Mouse (Mus musculus) embryonic fibroblast, embryonic 13.5 days (primary cell): ENCODE measurements around the gene Rnf223. TPM values are rescaled to one million over a fixed set of nuclear protein-coding genes. Genes with fewer than 3 reads are reported as not detected.

Experiments used
- H3K27ac ChIP-seq: 2 replicates; pipeline ENCODE4 v1.5.1; 2012; ENCODE audit warnings: low read length, control low read depth, inconsistent platforms; ENCODE audit not compliant: insufficient read depth
- H3K4me1 ChIP-seq: 2 replicates; pipeline ENCODE4 v1.6.1; 2011; ENCODE audit warnings: low read length; ENCODE audit not compliant: control insufficient read depth, insufficient read depth
- H3K4me3 ChIP-seq: 2 replicates; pipeline ENCODE4 v1.5.1; 2011; ENCODE audit warnings: mild to moderate bottlenecking, control low read depth, low read length; ENCODE audit not compliant: insufficient read depth
- CTCF ChIP-seq: IDR thresholded peaks from 2 replicates; pipeline ENCODE4 v1.5.1; 2011; ENCODE audit warnings: mild to moderate bottlenecking, control low read depth, low read length, moderate library complexity, borderline replicate concordance; ENCODE audit not compliant: insufficient read depth
- POLR2A ChIP-seq: IDR thresholded peaks from 2 replicates; pipeline ENCODE4 v1.6.1; 2011; ENCODE audit warnings: low read depth, mild to moderate bottlenecking, control low read depth, low read length, moderate library complexity
- polyA plus RNA-seq: library from polyadenylated mRNA; stranded (reverse); fragments of >200 nt; gene quantifications from 2 replicates; pipeline ENCODE4 v1.2.4, GENCODE M21; 2011; ENCODE audit warnings: low read depth; ENCODE audit not compliant: missing spikeins, insufficient read length

Gene Rnf223
- polyA plus RNA-seq, 1 experiment = not detected

GRCm38 (mm10) chr4:156097770-156098366, 32.4 kb upstream of the Rnf223 start:
- H3K27ac ChIP-seq = no peak overlapping the region
- H3K4me3 ChIP-seq = no peak overlapping the region
- no peak for TF ChIP-seq POLR2A
- TF ChIP-seq CTCF = no peak
- no peaks in the 10 kb centered on the region for H3K4me1 ChIP-seq

GRCm38 (mm10) chr4:156099427-156099826, 30.9 kb upstream of the Rnf223 start:
- Histone ChIP-seq H3K4me1 (no peaks in the 10 kb centered on the region), H3K27ac (no peak overlapping the region), H3K4me3 (no peak overlapping the region)
- TF ChIP-seq CTCF = no peak
- TF ChIP-seq POLR2A = no peak

- TF ChIP-seq CTCF = no peak
- TF ChIP-seq POLR2A = no peak
- H3K27ac ChIP-seq = no peak overlapping the region
These were observed 29.8 kb upstream of the Rnf223 start for GRCm38 (mm10) chr4:156100501-156100900.

GRCm38 (mm10) chr4:156101481-156101903, 28.8 kb upstream of the Rnf223 start:
- H3K27ac ChIP-seq = no peak overlapping the region
- no peak overlapping the region for H3K4me3 ChIP-seq
- TF ChIP-seq POLR2A (no peak), CTCF (no peak)
- H3K4me1 ChIP-seq = no peaks in the 10 kb centered on the region

More at GRCm38 (mm10) chr4:156100501-156100900, 29.8 kb upstream of the Rnf223 start:
- H3K4me3 ChIP-seq = no peak overlapping the region
- no peaks in the 10 kb centered on the region for H3K4me1 ChIP-seq

- Histone ChIP-seq H3K27ac (no peak overlapping the region), H3K4me3 (no peak overlapping the region), H3K4me1 (no peaks in the 10 kb centered on the region)
- no peak for TF ChIP-seq CTCF
- TF ChIP-seq POLR2A = no peak
These were observed 27.0 kb upstream of the Rnf223 start for GRCm38 (mm10) chr4:156103342-156103741.

- Histone ChIP-seq H3K4me1 (no peaks in the 10 kb centered on the region; the same call in 1 of the 2 replicates), H3K27ac (peak overlapping the region; percentile 35; the same call in 1 of the 2 replicates), H3K4me3 (peak overlapping the region; percentile 48)
- no peak for TF ChIP-seq CTCF
- TF ChIP-seq POLR2A = peak; percentile 22; the same call in 1 of the 2 replicates
These were observed 21.4 kb upstream of the Rnf223 start for GRCm38 (mm10) chr4:156108606-156109546.

GRCm38 (mm10) chr4:156109570-156110331, 20.6 kb upstream of the Rnf223 start, which contains the start of gene 9430015G10Rik:
9430015G10Rik (plus strand) TSS chr4:156109982.
- TF ChIP-seq CTCF (no peak), POLR2A (peak; percentile 84)
- peak within 1 kb of the TSS; percentile 35; the same call in 1 of the 2 replicates for H3K27ac ChIP-seq

GRCm38 (mm10) chr4:156124077-156124476, 6.2 kb upstream of the Rnf223 start:
- Histone ChIP-seq H3K4me3 (no peak overlapping the region), H3K27ac (no peak overlapping the region), H3K4me1 (peaks cover 3% of the 10 kb centered on the region; the same call in 1 of the 2 replicates)
- TF ChIP-seq POLR2A (no peak), CTCF (no peak)

More at GRCm38 (mm10) chr4:156109570-156110331, 20.6 kb upstream of the Rnf223 start, which contains the start of gene 9430015G10Rik:
- Histone ChIP-seq H3K4me3 (peak within 1 kb of the TSS; percentile 75), H3K4me1 (no peaks in the 10 kb centered on the region; the same call in 1 of the 2 replicates)

- no peak overlapping the region for H3K4me3 ChIP-seq
These were observed 4.9 kb upstream of the Rnf223 start for GRCm38 (mm10) chr4:156125393-156125792.

More at GRCm38 (mm10) chr4:156125393-156125792, 4.9 kb upstream of the Rnf223 start:
- H3K4me1 ChIP-seq = peaks cover 3% of the 10 kb centered on the region; the same call in 1 of the 2 replicates
- TF ChIP-seq POLR2A = no peak
- TF ChIP-seq CTCF = no peak
- no peak overlapping the region for H3K27ac ChIP-seq
